Mouse (Mus musculus): ENCODE measurements around the gene Cd207.

DNA sequence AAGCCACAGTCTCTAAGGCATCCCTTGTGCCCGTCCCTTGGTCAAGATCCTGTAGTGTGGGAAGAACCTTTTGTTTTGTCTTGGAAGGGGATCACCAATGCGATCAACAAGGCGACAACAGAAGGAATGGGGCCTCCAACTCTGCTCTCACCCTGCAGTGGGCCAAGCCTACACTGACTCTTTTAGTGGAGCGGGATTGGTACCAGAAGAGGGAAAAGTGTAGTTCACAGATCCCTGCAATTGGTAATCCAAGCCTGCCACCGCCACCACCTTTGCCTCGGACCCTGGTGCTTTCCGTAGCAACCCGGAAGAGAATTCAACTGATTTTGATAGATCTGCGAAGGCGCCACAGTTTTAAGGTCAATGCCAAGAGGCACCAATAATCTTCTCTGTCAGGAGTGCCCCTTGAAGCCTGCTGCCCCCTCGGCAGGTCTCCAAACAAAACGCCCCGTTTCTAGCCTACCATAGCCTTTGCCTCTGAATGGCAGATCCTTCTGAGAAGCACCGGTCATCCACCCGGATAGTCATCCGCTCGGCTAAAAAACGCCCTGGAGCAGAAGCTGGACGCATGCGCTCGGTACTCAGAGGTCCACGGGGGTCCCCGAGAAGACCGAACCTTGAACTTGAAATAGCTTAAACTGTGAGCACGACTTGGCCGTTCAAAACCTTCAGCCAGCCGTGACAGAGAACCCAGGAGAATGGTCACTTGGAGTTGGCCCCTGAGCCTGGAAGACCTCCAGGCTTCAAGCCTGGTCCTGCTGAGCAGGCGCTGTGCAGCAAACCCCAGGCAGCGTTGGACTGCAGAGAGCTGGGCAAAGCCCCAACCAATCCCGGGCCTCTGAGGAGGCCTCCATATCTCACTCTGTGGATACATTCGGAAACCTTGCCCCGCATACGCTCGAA is 36.8 kb upstream of the Cd207 start:
- no peak for TF ChIP-seq CTCF (IDR thresholded peaks at IDR 0.05; ENCODE audit: borderline replicate concordance, control insufficient read depth, extremely low read depth, insufficient read depth, low read length, poor library complexity)
- TF ChIP-seq POLR2A (IDR thresholded peaks at IDR 0.05; ENCODE audit: control insufficient read depth, extremely low read depth, insufficient read depth, low read length, poor library complexity), result no peak

Data from thymus, adult 2 months (tissue).